Mouse (Mus musculus) thymus, adult 2 months (tissue): ENCODE data around the gene Lrrc7. TPM values are rescaled to one million over a fixed set of nuclear protein-coding genes. Genes with fewer than 3 reads are reported as not detected.

ENCODE experiments used
- DNase-seq: peaks from one replicate; pipeline ENCODE4 v3.0.0; 2021
- H3K27ac ChIP-seq: fragments of 200-500 bp; 2 replicates; pipeline ENCODE4 v1.5.1; 2012; ENCODE audit warnings: low read length, control low read depth; ENCODE audit not compliant: control insufficient read depth, insufficient read depth
- H3K27me3 ChIP-seq: fragments of 200-500 bp; 2 replicates; pipeline ENCODE4 v1.6.1; 2012; ENCODE audit warnings: mild to moderate bottlenecking, low read length, moderate library complexity, mixed read lengths; ENCODE audit not compliant: control insufficient read depth, insufficient read depth
- H3K36me3 ChIP-seq: fragments of 200-500 bp; 2 replicates; pipeline ENCODE4 v1.6.1; 2012; ENCODE audit warnings: mild to moderate bottlenecking, low read length, moderate library complexity; ENCODE audit not compliant: control insufficient read depth, insufficient read depth
- H3K4me1 ChIP-seq: fragments of 200-500 bp; replicated peaks from 2 replicates; pipeline ENCODE4 v1.6.1; 2012; ENCODE audit warnings: low read length; ENCODE audit not compliant: control insufficient read depth, insufficient read depth
- H3K4me3 ChIP-seq: fragments of 200-500 bp; 2 replicates; pipeline ENCODE4 v1.5.1; 2012; ENCODE audit warnings: mild to moderate bottlenecking, low read length, control low read depth, moderate library complexity; ENCODE audit not compliant: control insufficient read depth, insufficient read depth
- CTCF ChIP-seq: fragments of 200-500 bp; IDR thresholded peaks from 2 replicates; pipeline ENCODE4 v1.5.1; 2012; ENCODE audit warnings: mild to moderate bottlenecking, control low read depth, low read length, moderate library complexity, borderline replicate concordance; ENCODE audit not compliant: control insufficient read depth, poor library complexity, insufficient read depth; ENCODE audit errors: extremely low read depth
- POLR2A ChIP-seq: fragments of 200-500 bp; IDR thresholded peaks from 2 replicates; pipeline ENCODE4 v1.6.1; 2012; ENCODE audit warnings: mild to moderate bottlenecking, low read length, control low read depth, moderate library complexity; ENCODE audit not compliant: control insufficient read depth, poor library complexity, insufficient read depth; ENCODE audit errors: extremely low read depth
- WGBS: fragments of 180-500 bp; shearing (Covaris S2); methylation state at CpG from one replicate; pipeline ENCODE4 v1.1.7; 2018; 5-methylcytosine and 5-hydroxymethylcytosine counted together
- polyA plus RNA-seq: library from polyadenylated mRNA; depleted of rRNA; stranded (reverse); fragments of >200 nt; gene quantifications from 2 replicates; pipeline ENCODE4 v1.2.3, GENCODE M21; 2012

The Lrrc7 gene
- polyA plus RNA-seq, 1 experiment = not detected

DNA sequence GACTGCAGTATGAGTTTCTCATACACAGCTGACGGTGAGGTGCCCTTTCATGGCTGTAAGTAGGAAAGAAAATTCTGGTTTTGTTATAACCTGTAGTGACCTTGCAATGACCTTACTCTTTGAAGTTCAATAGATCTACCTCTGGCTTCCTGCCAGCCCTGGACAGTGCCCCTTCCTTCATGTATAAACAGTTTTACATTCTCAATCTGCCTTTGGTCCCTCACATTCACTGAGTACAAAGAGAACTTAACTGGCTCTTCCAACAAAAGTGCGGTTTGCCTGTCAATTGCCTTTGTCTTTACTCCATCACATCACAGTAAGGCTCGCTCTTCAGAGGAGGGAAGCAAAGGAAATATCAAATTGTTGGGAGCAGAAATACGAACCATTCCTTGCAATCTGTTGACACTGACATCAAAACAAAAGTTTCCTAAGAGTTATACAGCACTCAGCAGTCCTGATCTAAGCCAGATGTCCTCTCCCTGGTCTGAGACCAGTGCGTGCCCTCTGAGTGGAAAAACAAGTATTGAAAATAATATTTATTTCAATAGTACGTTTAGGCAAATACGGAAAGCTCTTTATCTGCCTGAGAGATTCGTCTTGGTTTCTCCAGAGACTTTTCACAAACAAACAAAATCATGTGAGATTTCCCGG, 493.3 kb downstream of the Lrrc7 start:
- no peaks in the 10 kb centered on the region for H3K4me1 ChIP-seq
- H3K36me3 ChIP-seq = no peaks in the 10 kb centered on the region; the same call in 1 of the 2 replicates
- no peak for TF ChIP-seq CTCF
- no peak for TF ChIP-seq POLR2A
- 96% methylated on average over 9 of the region's 9 CpGs for WGBS
- no peak for DNase-seq
- H3K27me3 ChIP-seq = no peaks in the 10 kb centered on the region
- no peak overlapping the region for H3K4me3 ChIP-seq
- no peak overlapping the region for H3K27ac ChIP-seq

DNA sequence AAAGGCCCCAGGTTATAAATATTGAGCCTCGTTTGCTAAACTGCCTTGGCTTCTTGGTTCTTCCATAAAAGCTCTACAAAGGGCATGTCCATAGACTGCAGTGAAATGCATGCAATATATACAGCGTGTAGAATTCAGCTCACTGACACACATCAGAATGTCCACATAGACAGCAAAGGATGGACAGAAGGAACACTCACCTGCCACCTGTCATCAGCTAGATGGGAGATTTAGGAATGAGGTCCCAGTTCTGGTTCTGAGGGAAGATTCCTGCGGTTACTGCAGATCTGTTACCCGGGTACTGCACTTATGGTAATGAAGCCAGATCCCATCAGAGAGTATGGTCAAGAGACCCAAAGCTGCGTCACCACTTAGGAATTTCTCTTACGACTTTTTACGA, 494.1 kb downstream of the Lrrc7 start:
- H3K36me3 ChIP-seq = no peaks in the 10 kb centered on the region; the same call in 1 of the 2 replicates
- H3K4me3 ChIP-seq = no peak overlapping the region
- no peak overlapping the region for H3K27ac ChIP-seq
- no peaks in the 10 kb centered on the region for H3K4me1 ChIP-seq
- no peak for TF ChIP-seq POLR2A
- no peak for TF ChIP-seq CTCF
- DNase-seq = no peak
- H3K27me3 ChIP-seq = no peaks in the 10 kb centered on the region
- WGBS = 96% methylated on average over 7 of the region's 7 CpGs

DNA sequence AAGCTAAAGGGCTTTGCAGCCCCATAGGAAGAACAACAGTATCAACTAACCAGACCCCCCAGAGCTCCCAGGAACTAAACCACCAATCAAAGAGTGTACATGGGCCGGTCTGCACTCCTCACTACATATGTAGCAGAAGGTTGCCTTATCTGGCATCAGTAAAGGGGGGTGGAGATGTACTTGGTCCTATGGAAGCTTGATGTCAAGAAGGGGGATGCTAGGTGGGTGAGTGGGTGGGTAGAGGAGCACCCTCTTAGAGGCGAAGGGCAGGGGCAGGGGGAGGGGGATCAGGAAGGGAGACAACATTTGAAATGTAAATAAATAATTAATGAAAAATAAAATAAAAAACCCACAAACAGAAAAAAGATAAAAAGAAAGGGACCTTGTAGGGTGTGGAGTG, 496.8 kb downstream of the Lrrc7 start:
- TF ChIP-seq CTCF = no peak
- no peaks in the 10 kb centered on the region for H3K27me3 ChIP-seq
- no peak overlapping the region for H3K4me3 ChIP-seq
- H3K27ac ChIP-seq = no peak overlapping the region
- no peaks in the 10 kb centered on the region for H3K4me1 ChIP-seq
- DNase-seq = no peak
- WGBS = 91% methylated on average over 2 of the region's 2 CpGs
- H3K36me3 ChIP-seq = peaks cover 3% of the 10 kb centered on the region; the same call in 1 of the 2 replicates

DNA sequence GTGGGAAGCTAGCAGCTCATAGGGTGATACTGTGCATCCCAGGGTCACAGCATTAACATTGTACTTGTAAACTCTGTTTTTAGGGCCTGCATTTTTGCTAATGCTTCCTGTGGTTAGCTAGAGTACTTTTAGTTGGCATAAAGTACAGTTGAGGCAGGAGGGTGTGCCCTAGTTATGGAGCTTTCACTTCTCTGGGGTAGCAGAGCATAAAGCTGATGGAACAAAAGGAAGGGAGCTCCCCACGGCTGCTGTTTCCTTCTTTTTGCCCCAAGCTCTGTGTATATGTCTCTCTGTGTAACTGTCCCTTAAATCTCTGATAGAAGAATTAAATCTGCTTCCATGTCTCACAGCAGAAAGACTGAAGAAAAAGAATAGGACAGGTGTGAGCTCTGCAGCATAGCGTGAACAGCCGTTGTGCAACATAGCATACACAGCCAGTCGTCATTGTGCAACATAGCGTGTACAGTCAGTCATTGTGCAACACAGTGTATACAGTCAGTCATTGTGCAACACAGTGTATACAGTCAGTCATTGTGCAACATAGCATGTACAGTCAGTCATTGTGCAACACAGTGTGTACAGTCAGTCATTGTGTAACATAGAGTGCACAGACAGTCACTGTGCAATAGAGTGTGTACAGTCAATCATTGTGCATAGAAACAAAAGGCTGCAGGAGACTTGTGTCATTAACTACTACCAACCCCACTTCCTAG, 500.1 kb downstream of the Lrrc7 start:
- no peaks in the 10 kb centered on the region for H3K27me3 ChIP-seq
- no peaks in the 10 kb centered on the region for H3K4me1 ChIP-seq
- 91% methylated on average over 5 of the region's 5 CpGs for WGBS
- no peak for DNase-seq
- H3K36me3 ChIP-seq = peaks cover 16% of the 10 kb centered on the region
- H3K27ac ChIP-seq = no peak overlapping the region
- no peak overlapping the region for H3K4me3 ChIP-seq
- no peak for TF ChIP-seq CTCF
- TF ChIP-seq POLR2A = no peak

DNA sequence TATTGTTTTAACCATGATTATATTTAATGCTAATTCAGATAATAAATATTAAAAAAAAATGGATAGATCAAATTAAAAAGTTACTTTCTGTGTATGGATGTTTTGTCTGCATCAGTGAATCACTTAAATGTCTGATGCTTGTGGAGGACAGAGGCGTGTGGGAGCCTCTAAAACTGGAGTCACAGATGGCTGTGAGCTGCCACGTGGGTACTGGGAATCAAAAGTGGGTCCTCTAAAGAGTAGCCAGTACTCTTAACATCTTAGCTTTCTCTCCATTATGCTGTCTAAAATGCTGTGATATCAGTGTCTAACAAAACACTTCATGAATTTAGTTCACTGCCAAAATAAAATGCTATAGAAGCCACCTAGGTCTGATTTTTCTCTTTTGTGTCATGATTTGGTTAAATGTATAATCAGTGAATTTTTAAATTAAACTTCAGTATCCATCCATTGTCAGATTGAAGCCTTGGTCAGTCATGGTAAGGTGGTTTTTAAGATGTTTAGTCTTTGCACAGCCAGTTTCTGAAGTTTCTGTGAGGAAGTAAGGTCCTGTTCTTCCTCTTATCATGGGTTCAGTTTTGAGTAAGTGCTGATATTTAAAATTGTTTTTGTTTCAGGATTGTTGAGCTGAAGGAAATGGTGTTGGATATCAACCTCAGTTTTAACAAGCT, 501.3 kb downstream of the Lrrc7 start:
- H3K27me3 ChIP-seq = no peaks in the 10 kb centered on the region
- WGBS = 88% methylated on average over 2 of the region's 2 CpGs
- peaks cover 27% of the 10 kb centered on the region for H3K36me3 ChIP-seq
- no peak for DNase-seq
- H3K4me1 ChIP-seq = no peaks in the 10 kb centered on the region
- TF ChIP-seq CTCF (no peak), POLR2A (no peak)
- H3K27ac ChIP-seq = no peak overlapping the region
- H3K4me3 ChIP-seq = no peak overlapping the region

DNA sequence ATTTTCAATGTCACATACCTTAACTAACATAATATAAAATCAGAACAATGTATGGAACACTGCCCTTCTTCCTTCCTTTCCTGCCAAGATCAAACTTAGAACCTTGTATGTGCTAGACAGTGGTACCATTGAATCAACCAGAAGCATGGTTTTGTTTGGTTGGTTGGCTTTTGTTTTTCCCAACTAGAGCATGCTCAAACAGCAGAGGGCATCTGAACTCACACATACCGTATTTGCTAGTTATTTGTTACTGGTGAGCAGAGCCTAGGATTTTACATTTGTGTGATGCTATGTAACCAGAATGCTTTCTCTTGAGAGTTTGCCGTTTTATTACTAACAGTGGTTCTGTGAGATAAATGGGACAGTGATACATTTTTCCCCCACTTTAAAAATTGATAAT, 512.5 kb downstream of the Lrrc7 start:
- H3K36me3 ChIP-seq = no peaks in the 10 kb centered on the region; the same call in 1 of the 2 replicates
- H3K27ac ChIP-seq = no peak overlapping the region
- TF ChIP-seq CTCF = no peak
- TF ChIP-seq POLR2A = no peak
- 98% methylated on average over 2 of the region's 2 CpGs for WGBS
- DNase-seq = no peak
- H3K4me3 ChIP-seq = no peak overlapping the region
- H3K4me1 ChIP-seq = no peaks in the 10 kb centered on the region
- H3K27me3 ChIP-seq = no peaks in the 10 kb centered on the region

DNA sequence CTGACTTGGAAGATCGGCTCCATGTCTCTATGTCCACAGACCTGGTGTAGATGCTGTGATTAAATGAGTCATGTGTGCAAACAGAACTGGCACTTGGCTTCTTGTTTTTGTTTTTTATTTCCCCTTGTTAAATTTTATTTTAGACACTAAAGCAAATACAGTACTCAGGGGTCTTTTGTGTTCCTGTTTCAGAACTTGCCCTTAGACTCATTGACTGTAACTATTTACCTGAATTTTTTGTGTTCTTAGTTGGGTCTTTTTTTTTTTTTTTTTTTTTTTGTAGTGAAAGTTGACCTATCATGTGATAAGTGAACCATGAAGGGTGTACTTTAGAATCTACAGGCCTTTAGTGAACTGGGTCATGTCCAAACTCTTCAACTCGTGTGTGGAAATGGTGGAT, 521.3 kb downstream of the Lrrc7 start:
- no peak for TF ChIP-seq POLR2A
- TF ChIP-seq CTCF = no peak
- no peak overlapping the region for H3K27ac ChIP-seq
- H3K27me3 ChIP-seq = no peaks in the 10 kb centered on the region
- no peak for DNase-seq
- 91% methylated on average over 2 of the region's 2 CpGs for WGBS
- H3K36me3 ChIP-seq = no peaks in the 10 kb centered on the region
- H3K4me1 ChIP-seq = no peaks in the 10 kb centered on the region
- no peak overlapping the region for H3K4me3 ChIP-seq
